Mouse (Mus musculus) cerebellum, adult 11-12 months (tissue): Measurements from ENCODE around the gene Pfn2.
A peak's percentile ranks its signal among the peaks of the same experiment; 100 is the strongest.

Source experiments
- DNase-seq: peaks from one replicate; pipeline ENCODE4 v3.0.0; 2022

Gene Pfn2

GRCm38 (mm10) chr3:57847760-57848185 is at the start of gene Pfn2:
Gene Pfn2, minus strand, starts transcription at chr3:57848079.
- DNase-seq: peak; percentile 84

- no peak for DNase-seq
Measured at GRCm38 (mm10) chr3:57882945-57883344, 35.1 kb upstream of the Pfn2 start.

- DNase-seq: peak; percentile 79
Measured at GRCm38 (mm10) chr3:57846912-57847759, 743 bp downstream of the Pfn2 start.

- DNase-seq: no peak
Measured at GRCm38 (mm10) chr3:57846662-57846911, 1.3 kb downstream of the Pfn2 start.

- peak; percentile 22 for DNase-seq
Measured at GRCm38 (mm10) chr3:57845786-57846661, 1.9 kb downstream of the Pfn2 start.

- no peak for DNase-seq
Measured at GRCm38 (mm10) chr3:57843775-57844174, 4.1 kb downstream of the Pfn2 start.

GRCm38 (mm10) chr3:57836911-57837310 is 11.0 kb downstream of the Pfn2 start:
- DNase-seq: no peak

- DNase-seq: no peak
Measured at GRCm38 (mm10) chr3:57833585-57833984, 14.3 kb downstream of the Pfn2 start.

GRCm38 (mm10) chr3:57825866-57826265 is 22.0 kb downstream of the Pfn2 start:
- DNase-seq: no peak

- DNase-seq: no peak
Measured at GRCm38 (mm10) chr3:57815447-57815846, 32.4 kb downstream of the Pfn2 start.

GRCm38 (mm10) chr3:57795071-57795470 is 52.8 kb downstream of the Pfn2 start:
- peak; percentile 13 for DNase-seq
